Mouse (Mus musculus) ES-Bruce4 (cell line): ENCODE measurements around the gene Mt3. TPM values are rescaled to one million over a fixed set of nuclear protein-coding genes. Genes with fewer than 3 reads are reported as not detected.
A peak's percentile ranks its signal among the peaks of the same experiment; 100 is the strongest.
"Not testable (repeated sequence)": the region's sequence is repeated elsewhere in the genome, so short reads cannot be mapped to it uniquely, and the experiment has no call there.

Experiments
- H3K27ac ChIP-seq: 2 replicates; pipeline ENCODE4 v1.5.1; 2012; ENCODE audit warnings: low read length, inconsistent platforms; ENCODE audit not compliant: insufficient read depth
- H3K27me3 ChIP-seq: 2 replicates; pipeline ENCODE4 v1.6.1; 2012; ENCODE audit warnings: mild to moderate bottlenecking, low read length, inconsistent platforms; ENCODE audit not compliant: control insufficient read depth, poor library complexity, insufficient read depth, severe bottlenecking
- H3K36me3 ChIP-seq: 2 replicates; pipeline ENCODE4 v1.6.1; 2012; ENCODE audit warnings: inconsistent platforms, mild to moderate bottlenecking, low read length, moderate library complexity; ENCODE audit not compliant: control insufficient read depth, poor library complexity, insufficient read depth, severe bottlenecking
- H3K4me1 ChIP-seq: one replicate; pipeline ENCODE4 v1.8.1; 2011; ENCODE audit warnings: low read length; ENCODE audit not compliant: control insufficient read depth, insufficient read depth
- H3K4me3 ChIP-seq: 2 replicates; pipeline ENCODE4 v1.5.1; 2011; ENCODE audit warnings: low read depth, mild to moderate bottlenecking, low read length
- H3K9ac ChIP-seq: 2 replicates; pipeline ENCODE4 v1.6.1; 2012; ENCODE audit warnings: low read depth, mild to moderate bottlenecking, inconsistent platforms; ENCODE audit not compliant: poor library complexity, severe bottlenecking
- H3K9me3 ChIP-seq: replicated peaks from 2 replicates; pipeline ENCODE4 v1.6.1; 2012; ENCODE audit warnings: mild to moderate bottlenecking, low read length, inconsistent platforms; ENCODE audit not compliant: control insufficient read depth, poor library complexity, insufficient read depth, severe bottlenecking
- CTCF ChIP-seq: IDR thresholded peaks from one replicate; pipeline ENCODE4 v1.8.1; 2011; ENCODE audit warnings: low read depth, low read length
- EP300 ChIP-seq: IDR thresholded peaks from 2 replicates; pipeline ENCODE4 v1.6.1; 2011; ENCODE audit warnings: low read depth, low read length; ENCODE audit not compliant: insufficient read depth
- POLR2A ChIP-seq: IDR thresholded peaks from one replicate; pipeline ENCODE4 v1.8.1; 2011; ENCODE audit warnings: low read length; ENCODE audit not compliant: insufficient read depth
- polyA plus RNA-seq: library from polyadenylated mRNA; stranded (reverse); fragments of >200 nt; gene quantifications from 2 replicates; pipeline ENCODE4 v1.2.4, GENCODE M21; 2011; ENCODE audit warnings: low read depth; ENCODE audit not compliant: missing spikeins, insufficient read depth, insufficient read length

Gene Mt3
- polyA plus RNA-seq, 1 experiment, result 3.9 TPM

GRCm38 (mm10) chr8:94156092-94156491 lies 3.7 kb downstream of the Mt3 start:
- no peaks in the 10 kb centered on the region for H3K9me3 ChIP-seq
- TF ChIP-seq EP300, result no peak
- no peak for TF ChIP-seq CTCF
- TF ChIP-seq POLR2A, result no peak
- H3K9ac ChIP-seq, result no peak overlapping the region

GRCm38 (mm10) chr8:94165772-94166171 lies 13.4 kb downstream of the Mt3 start:
- not testable (repeated sequence) for H3K9me3 ChIP-seq, H3K27me3 ChIP-seq, H3K4me3 ChIP-seq, H3K9ac ChIP-seq, H3K27ac ChIP-seq, H3K36me3 ChIP-seq, H3K4me1 ChIP-seq

More at GRCm38 (mm10) chr8:94156092-94156491, 3.7 kb downstream of the Mt3 start:
- Histone ChIP-seq H3K27ac (no peak overlapping the region), H3K36me3 (no peaks in the 10 kb centered on the region), H3K4me1 (peaks cover 10% of the 10 kb centered on the region), H3K27me3 (no peaks in the 10 kb centered on the region), H3K4me3 (no peak overlapping the region)

- H3K27ac ChIP-seq, result no peak overlapping the region
- no peaks in the 10 kb centered on the region for H3K27me3 ChIP-seq
- peak; percentile 52; the same call in 1 of the 2 replicates for TF ChIP-seq EP300
- peak; percentile 90 for TF ChIP-seq CTCF
- no peak for TF ChIP-seq POLR2A
- peaks cover 6% of the 10 kb centered on the region; the same call in 1 of the 2 replicates for H3K9me3 ChIP-seq
- no peak overlapping the region for H3K9ac ChIP-seq
- no peak overlapping the region for H3K4me3 ChIP-seq
- H3K36me3 ChIP-seq, result no peaks in the 10 kb centered on the region
- H3K4me1 ChIP-seq, result no peaks in the 10 kb centered on the region
Observed at GRCm38 (mm10) chr8:94167244-94167643, 14.8 kb downstream of the Mt3 start.

GRCm38 (mm10) chr8:94169547-94169946 lies 17.1 kb downstream of the Mt3 start:
- H3K4me3 ChIP-seq, result no peak overlapping the region
- H3K9me3 ChIP-seq, result peaks cover 6% of the 10 kb centered on the region; the same call in 1 of the 2 replicates
- no peak for TF ChIP-seq EP300
- TF ChIP-seq CTCF, result no peak
- TF ChIP-seq POLR2A, result no peak
- H3K36me3 ChIP-seq, result peaks cover 5% of the 10 kb centered on the region; the same call in 1 of the 2 replicates
- H3K9ac ChIP-seq, result 0 out of 2 replicates have a peak overlapping the region, but pooled peaks have one; percentile 11
- H3K27ac ChIP-seq, result no peak overlapping the region
- H3K4me1 ChIP-seq, result peaks cover 1% of the 10 kb centered on the region
- H3K27me3 ChIP-seq, result no peaks in the 10 kb centered on the region

- Histone ChIP-seq H3K4me1 (peaks cover 1% of the 10 kb centered on the region), H3K36me3 (peaks cover 5% of the 10 kb centered on the region; the same call in 1 of the 2 replicates), H3K9ac (peak overlapping the region; percentile 92), H3K27ac (peak overlapping the region; percentile 89), H3K4me3 (peak overlapping the region; percentile 89), H3K9me3 (peaks cover 6% of the 10 kb centered on the region; the same call in 1 of the 2 replicates), H3K27me3 (no peaks in the 10 kb centered on the region)
- no peak for TF ChIP-seq EP300
- TF ChIP-seq CTCF, result no peak
- no peak for TF ChIP-seq POLR2A
Observed at GRCm38 (mm10) chr8:94171321-94171755, 18.9 kb downstream of the Mt3 start.

- peaks cover 1% of the 10 kb centered on the region for H3K4me1 ChIP-seq
- peak within 1 kb of the TSS; percentile 89 for H3K4me3 ChIP-seq
- TF ChIP-seq EP300, result no peak
- TF ChIP-seq CTCF, result no peak
- peak; percentile 52 for TF ChIP-seq POLR2A
- peak within 1 kb of the TSS; percentile 89 for H3K27ac ChIP-seq
- H3K36me3 ChIP-seq, result peaks cover 5% of the 10 kb centered on the region; the same call in 1 of the 2 replicates
- H3K27me3 ChIP-seq, result no peaks in the 10 kb centered on the region
- H3K9me3 ChIP-seq, result no peaks in the 10 kb centered on the region
- H3K9ac ChIP-seq, result peak within 1 kb of the TSS; percentile 92
Observed at GRCm38 (mm10) chr8:94172075-94172808, 19.8 kb downstream of the Mt3 start, which contains the start of gene Mt2. Mt2 (plus strand) TSS chr8:94172664.
